Comparison of ENCODE assay signal across 23 mouse cellular contexts in the genomic region with DNA sequence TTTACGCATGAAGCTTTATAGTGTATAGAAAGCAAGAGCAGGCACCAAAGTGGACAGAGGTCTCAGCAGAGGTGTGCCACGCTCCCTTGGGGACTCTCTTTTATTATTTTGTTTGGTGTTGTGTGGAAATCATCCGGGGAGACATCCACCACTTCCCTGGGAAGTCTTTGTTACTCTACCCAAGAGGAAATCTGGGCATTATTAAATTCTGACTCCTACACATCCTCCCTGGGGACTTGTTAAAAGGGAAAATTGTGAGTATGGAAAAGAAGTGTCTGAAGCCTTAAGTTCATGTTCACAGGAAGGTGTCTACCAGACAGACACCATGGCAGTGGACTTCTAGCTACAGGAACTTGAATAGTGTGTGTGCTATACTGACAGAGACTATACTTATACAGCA. TPM values are rescaled to one million over a fixed set of nuclear protein-coding genes. Genes with fewer than 3 reads are reported as not detected.
A peak's percentile ranks its signal among the peaks of the same experiment; 100 is the strongest.
DNase-seq lines count a peak whose midpoint lies in the region; ATAC-seq and TF ChIP-seq lines count a peak whose summit lies in the region.
"Had no signal": no experiment of that assay in that cellular context is flagged by ENCODE, and none has a peak within 500 bp of the region (broad histone marks: within the 10 kb centered on the region; RNA-seq: fewer than 3 reads in every experiment).

No protein-coding gene starts in this region.

- H3K27ac ChIP-seq in gastrocnemius, adult 2 months, result peak overlapping the region; percentile 69
- peak overlapping the region; percentile 57; the same call in 1 of the 2 replicates for H3K27ac ChIP-seq in hindbrain, embryonic 15.5 days (replicated peaks)
- no peak overlapping the region for H3K27ac ChIP-seq in hindbrain, embryonic 14.5 days
- H3K27ac ChIP-seq in left cerebral cortex, adult 2 months, result peak overlapping the region; percentile 51
- peak overlapping the region; percentile 83 for H3K27ac ChIP-seq in brown adipose tissue, adult 24 weeks (replicated peaks; ENCODE audit: low read depth, low read length)
- H3K27ac ChIP-seq: forebrain, embryonic 13.5 days; kidney, embryonic 15.5 days; limb, embryonic 12.5 days; liver, embryonic 15.5 days; midbrain, embryonic 10.5 days; stomach, embryonic 15.5 days had no signal

- intact Hi-C loops in gastrocnemius, adult 2 months (cut with DNase I), result no loop called here
- intact Hi-C loops in left cerebral cortex, adult 2 months (cut with DNase I), result no loop called here

- no peak for TF ChIP-seq CTCF in gastrocnemius, adult 2 months (IDR thresholded peaks at IDR 0.05)
- TF ChIP-seq CTCF in left cerebral cortex, adult 2 months (IDR thresholded peaks at IDR 0.05), result no peak

- no peak overlapping the region for H3K4me3 ChIP-seq in gastrocnemius, adult 2 months
- H3K4me3 ChIP-seq in hindbrain, embryonic 15.5 days, result no peak overlapping the region
- H3K4me3 ChIP-seq in hindbrain, embryonic 14.5 days (replicated peaks; ENCODE audit: low read length), result no peak overlapping the region
- no peak overlapping the region for H3K4me3 ChIP-seq in left cerebral cortex, adult 2 months
- no peak overlapping the region for H3K4me3 ChIP-seq in brown adipose tissue, adult 24 weeks (ENCODE audit: insufficient read depth, low read depth, low read length)
- H3K4me3 ChIP-seq: forebrain, embryonic 13.5 days; kidney, embryonic 15.5 days; limb, embryonic 12.5 days; liver, embryonic 15.5 days; midbrain, embryonic 10.5 days; stomach, embryonic 15.5 days had no signal

- no peaks in the 10 kb centered on the region for H3K9me3 ChIP-seq in hindbrain, embryonic 15.5 days
- H3K9me3 ChIP-seq in hindbrain, embryonic 14.5 days (ENCODE audit: control insufficient read depth, low read length), result no peaks in the 10 kb centered on the region
- H3K9me3 ChIP-seq: liver, embryonic 15.5 days; midbrain, embryonic 10.5 days; stomach, embryonic 15.5 days had no signal

- H3K4me1 ChIP-seq in hindbrain, embryonic 15.5 days (replicated peaks), result peaks cover 4% of the 10 kb centered on the region; the same call in 1 of the 2 replicates
- H3K4me1 ChIP-seq in hindbrain, embryonic 14.5 days (replicated peaks; ENCODE audit: control insufficient read depth, insufficient read depth, low read length), result peaks cover under 1% of the 10 kb centered on the region; the same call in 1 of the 2 replicates
- peaks cover 18% of the 10 kb centered on the region for H3K4me1 ChIP-seq in brown adipose tissue, adult 24 weeks (ENCODE audit: control insufficient read depth, insufficient read depth, insufficient read length, low read length)
- H3K4me1 ChIP-seq: kidney, embryonic 15.5 days; liver, embryonic 15.5 days; midbrain, embryonic 10.5 days; stomach, embryonic 15.5 days had no signal

- H3K27me3 ChIP-seq in hindbrain, embryonic 15.5 days, result no peaks in the 10 kb centered on the region
- no peaks in the 10 kb centered on the region for H3K27me3 ChIP-seq in hindbrain, embryonic 14.5 days (ENCODE audit: control insufficient read depth, insufficient read depth, low read length)
- H3K27me3 ChIP-seq: forebrain, embryonic 13.5 days; kidney, embryonic 15.5 days; liver, embryonic 15.5 days; stomach, embryonic 15.5 days had no signal

- no peak overlapping the region for H3K9ac ChIP-seq in hindbrain, embryonic 15.5 days
- H3K9ac ChIP-seq in hindbrain, embryonic 14.5 days, result no peak overlapping the region
- H3K9ac ChIP-seq: forebrain, embryonic 13.5 days; kidney, embryonic 15.5 days; limb, embryonic 12.5 days; liver, embryonic 15.5 days; lung, embryonic 14.5 days; stomach, embryonic 15.5 days had no signal

- no peak overlapping the region for H3K4me2 ChIP-seq in hindbrain, embryonic 15.5 days
- no peak overlapping the region for H3K4me2 ChIP-seq in hindbrain, embryonic 14.5 days (replicated peaks)
- H3K4me2 ChIP-seq: forebrain, embryonic 13.5 days; kidney, embryonic 15.5 days; limb, embryonic 12.5 days; liver, embryonic 15.5 days; lung, embryonic 14.5 days; stomach, embryonic 15.5 days had no signal

- no peak for DNase-seq in gastrocnemius, adult 2 months
- DNase-seq in gastrocnemius, postnatal 25 days, result no peak
- DNase-seq in hindbrain, embryonic 14.5 days (ENCODE audit: low spot score), result no peak
- no peak for DNase-seq in left cerebral cortex, adult 2 months (ENCODE audit: extremely low spot score in 1 of 2, low spot score in 2 of 2)
- DNase-seq in left cerebral cortex, adult 11 months (ENCODE audit: low spot score), result no peak
- DNase-seq: adrenal gland, postnatal 25 days; B cell, adult 2 months; cerebellum, adult 18-20 months; gastrocnemius, postnatal 10 days; heart, postnatal 4 days; kidney, adult 11 months; kidney, postnatal 36 days; lung, embryonic 14.5 days; right cerebral cortex, postnatal 25 days had no signal

- ATAC-seq in hindbrain, embryonic 15.5 days (ENCODE audit: low FRiP score, low read depth), result no peak
- ATAC-seq in hindbrain, embryonic 14.5 days (ENCODE audit: low FRiP score), result no peak
- ATAC-seq in inflammation-experienced regulatory T-cells, adult 6 months, result no peak
- ATAC-seq: forebrain, embryonic 13.5 days had no signal

- no peaks in the 10 kb centered on the region for H3K36me3 ChIP-seq in hindbrain, embryonic 15.5 days
- H3K36me3 ChIP-seq in hindbrain, embryonic 14.5 days (replicated peaks; ENCODE audit: control insufficient read depth, insufficient read depth), result no peaks in the 10 kb centered on the region
- H3K36me3 ChIP-seq: kidney, embryonic 15.5 days; limb, embryonic 12.5 days; liver, embryonic 15.5 days; midbrain, embryonic 10.5 days; stomach, embryonic 15.5 days had no signal

- WGBS in hindbrain, embryonic 15.5 days, result 73% methylated on average over 3 of the region's 3 CpGs
- WGBS in hindbrain, embryonic 14.5 days, result 62% methylated on average over 3 of the region's 3 CpGs

RNA-seq across cellular contexts. Expression of gene Ablim1, which starts 31.4 kb away (rescaled TPM):
- total RNA-seq in gastrocnemius, adult 2 months (2021), result 10 to 100 TPM; 38.5 to 56.1 TPM
- total RNA-seq in gastrocnemius, postnatal 25 days (2021), result 10 to 100 TPM; 37.6 to 41.4 TPM
- polyA plus RNA-seq in hindbrain, embryonic 15.5 days (2015; fragmentation: Nextera tagmentation; extraction: Ambion mirVana), result 56.9 and 63.2 TPM in 2 replicates
- 56.6 and 61.8 TPM in 2 replicates for polyA plus RNA-seq in hindbrain, embryonic 14.5 days (2014; fragmentation: Nextera tagmentation; extraction: Ambion mirVana)
- 100 to 1,000 TPM; 118 to 124 TPM for total RNA-seq in left cerebral cortex, adult 2 months (2021)
- polyA plus RNA-seq in brown adipose tissue, adult 24 weeks (2012; ENCODE audit: insufficient read depth, insufficient read length, missing spikeins), result 52.5 and 54.2 TPM in 2 replicates
- 100 to 1,000 TPM; 240 to 284 (median 264) TPM for polyA plus RNA-seq in inflammation-experienced regulatory T-cells, adult 6 months (2017; shearing (Covaris generic))
